ENCODE assay signal across 11 mouse cellular contexts in the genomic region with DNA sequence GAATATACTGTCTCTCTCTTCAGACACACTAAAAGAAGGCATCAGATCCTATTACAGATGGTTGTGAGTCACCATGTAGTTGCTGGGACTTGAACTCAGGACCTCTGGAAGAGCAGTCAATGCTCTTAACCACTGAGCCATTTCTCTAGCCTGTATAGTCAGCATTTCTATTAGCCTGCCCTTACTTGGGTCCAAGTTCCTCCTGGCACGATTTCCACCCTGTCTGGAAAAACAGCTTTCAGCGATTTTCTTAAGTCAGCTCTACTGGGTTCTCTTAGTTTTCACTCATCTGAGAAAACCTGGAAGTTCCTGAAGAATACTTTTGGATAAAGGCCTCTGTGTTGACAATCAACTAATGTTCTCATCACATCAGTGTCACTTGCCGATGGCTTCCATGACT.
"Had no signal": no experiment of that assay in that cellular context is flagged by ENCODE, and none has a peak within 500 bp of the region (broad histone marks: within the 10 kb centered on the region; RNA-seq: fewer than 3 reads in every experiment).

No protein-coding gene starts in this region.

- H3K4me3 ChIP-seq: layer of hippocampus, adult 2 months; limb, embryonic 12.5 days; liver, embryonic 13.5 days; lung, embryonic 15.5 days; midbrain, embryonic 12.5 days had no signal

- H3K27me3 ChIP-seq: limb, embryonic 12.5 days; liver, embryonic 13.5 days; lung, embryonic 15.5 days; midbrain, embryonic 12.5 days had no signal

- H3K4me1 ChIP-seq: limb, embryonic 12.5 days; lung, embryonic 15.5 days; midbrain, embryonic 12.5 days had no signal

- DNase-seq: liver; liver, embryonic 13.5 days; liver, postnatal 0 days; lung, postnatal 14 days; right cerebral cortex, adult 18-20 months; right cerebral cortex, postnatal 25 days had no signal

- H3K27ac ChIP-seq: kidney, postnatal 0 days; layer of hippocampus, adult 2 months; limb, embryonic 12.5 days; liver, embryonic 13.5 days; lung, embryonic 15.5 days; midbrain, embryonic 12.5 days had no signal

- H3K9me3 ChIP-seq: limb, embryonic 12.5 days; liver, embryonic 13.5 days; lung, embryonic 15.5 days; midbrain, embryonic 12.5 days had no signal

- H3K36me3 ChIP-seq: limb, embryonic 12.5 days; liver, embryonic 13.5 days; lung, embryonic 15.5 days; midbrain, embryonic 12.5 days had no signal

- H3K4me2 ChIP-seq: limb, embryonic 12.5 days; liver, embryonic 13.5 days; lung, embryonic 15.5 days; midbrain, embryonic 12.5 days had no signal

- H3K9ac ChIP-seq: limb, embryonic 12.5 days; liver, embryonic 13.5 days; liver, postnatal 0 days; lung, embryonic 15.5 days; midbrain, embryonic 12.5 days had no signal

- ATAC-seq: liver, postnatal 0 days had no signal
